Mouse (Mus musculus): ENCODE measurements around the gene Il27ra.

Il27ra gene

GRCm38 (mm10) chr8:84042066-84042947 is at the start of gene Il27ra:
Gene Il27ra, minus strand, starts transcription at chr8:84042589.
- DNase-seq: peak; percentile 79

GRCm38 (mm10) chr8:84090585-84090984 is 48.2 kb upstream of the Il27ra start:
- no peak for DNase-seq

- no peak for DNase-seq
Measured at GRCm38 (mm10) chr8:84089277-84089676, 46.9 kb upstream of the Il27ra start.

- no peak for DNase-seq
Measured at GRCm38 (mm10) chr8:84087821-84088220, 45.4 kb upstream of the Il27ra start.

- no peak for DNase-seq
Measured at GRCm38 (mm10) chr8:84087156-84087555, 44.8 kb upstream of the Il27ra start.

GRCm38 (mm10) chr8:84084341-84085115 is 42.1 kb upstream of the Il27ra start:
- no peak for DNase-seq

GRCm38 (mm10) chr8:84083829-84084241 is 41.4 kb upstream of the Il27ra start:
- DNase-seq: peak; percentile 47

- DNase-seq: peak; percentile 70
Measured at GRCm38 (mm10) chr8:84079206-84079605, 36.8 kb upstream of the Il27ra start.

- DNase-seq: no peak
Measured at GRCm38 (mm10) chr8:84076849-84077248, 34.5 kb upstream of the Il27ra start.

GRCm38 (mm10) chr8:84076412-84076811 is 34.0 kb upstream of the Il27ra start:
- DNase-seq: no peak

- peak; percentile 32 for DNase-seq
Measured at GRCm38 (mm10) chr8:84073230-84073976, 31.0 kb upstream of the Il27ra start.

- DNase-seq: no peak
Measured at GRCm38 (mm10) chr8:84072321-84072720, 29.9 kb upstream of the Il27ra start.

- DNase-seq: peak; percentile 20
Measured at GRCm38 (mm10) chr8:84071921-84072320, 29.5 kb upstream of the Il27ra start.

- DNase-seq: no peak
Measured at GRCm38 (mm10) chr8:84070667-84071066, 28.3 kb upstream of the Il27ra start.

- peak; percentile 22 for DNase-seq
Measured at GRCm38 (mm10) chr8:84070241-84070640, 27.9 kb upstream of the Il27ra start.

GRCm38 (mm10) chr8:84069750-84070149 is 27.4 kb upstream of the Il27ra start:
- DNase-seq: peak; percentile 48

GRCm38 (mm10) chr8:84069169-84069568 is 26.8 kb upstream of the Il27ra start:
- DNase-seq: peak; percentile 19

GRCm38 (mm10) chr8:84068316-84069035 is 26.1 kb upstream of the Il27ra start:
- peak; percentile 41 for DNase-seq

- DNase-seq: no peak
Measured at GRCm38 (mm10) chr8:84067911-84068310, 25.5 kb upstream of the Il27ra start.

GRCm38 (mm10) chr8:84067047-84067573 is 24.7 kb upstream of the Il27ra start:
- peak; percentile 97 for DNase-seq

- peak; percentile 100 for DNase-seq
Measured at GRCm38 (mm10) chr8:84066291-84066930, 24.0 kb upstream of the Il27ra start, which contains the start of gene Rfx1. Gene Rfx1, plus strand, starts transcription at chr8:84066834.
